Mouse (Mus musculus): Measurements from ENCODE around the gene Tpk1.

The Tpk1 gene

DNA sequence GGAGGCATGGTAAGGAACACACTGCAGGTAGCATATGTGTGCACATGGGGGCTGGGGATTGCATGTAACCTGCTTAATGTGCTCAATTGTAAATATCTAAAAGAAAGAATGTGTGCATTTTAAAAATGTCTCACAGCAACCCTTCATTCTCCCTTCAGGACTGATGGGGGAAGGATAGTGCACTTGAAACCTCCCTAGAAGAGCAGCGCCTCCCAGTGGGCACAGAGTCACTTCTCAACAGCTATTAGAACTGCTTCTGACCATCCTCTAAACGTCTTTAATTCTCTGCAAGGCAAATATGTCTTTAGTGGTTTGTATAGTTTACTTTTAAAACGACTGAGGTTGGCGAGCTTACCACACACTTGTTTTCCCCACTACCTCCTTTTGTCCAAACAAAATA, 241.1 kb downstream of the Tpk1 start:
- peak; percentile 47 to 49 for DNase-seq

DNA sequence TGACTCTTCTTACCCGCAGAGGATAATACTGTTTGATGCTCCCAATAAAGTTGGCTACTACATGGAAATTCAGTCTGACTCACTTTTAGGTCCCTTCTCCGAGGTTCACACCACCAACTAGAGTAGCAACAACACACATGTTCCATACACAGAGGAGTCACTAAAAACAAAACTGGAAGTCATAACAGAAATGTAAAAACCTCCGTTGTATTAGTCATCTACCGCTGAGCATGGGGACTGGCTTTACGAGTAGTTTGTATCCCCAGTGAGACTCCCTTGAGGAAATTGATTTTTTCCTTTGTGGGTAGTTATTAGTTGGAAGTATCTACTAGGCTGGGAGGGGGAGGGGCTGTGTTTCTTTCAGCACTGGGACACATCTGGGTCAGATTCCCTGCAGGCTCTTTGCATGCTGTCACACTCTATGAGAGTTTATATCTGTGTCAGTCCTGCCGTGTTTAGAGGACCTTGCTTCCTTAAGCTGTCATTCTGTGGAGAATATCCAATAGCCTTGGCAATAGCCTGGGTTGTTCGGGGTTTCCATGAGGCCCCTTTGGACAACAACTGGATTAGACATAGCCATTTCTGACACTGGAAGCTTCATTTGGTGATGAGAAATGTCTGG, 245.6 kb downstream of the Tpk1 start:
- no peak for DNase-seq

DNA sequence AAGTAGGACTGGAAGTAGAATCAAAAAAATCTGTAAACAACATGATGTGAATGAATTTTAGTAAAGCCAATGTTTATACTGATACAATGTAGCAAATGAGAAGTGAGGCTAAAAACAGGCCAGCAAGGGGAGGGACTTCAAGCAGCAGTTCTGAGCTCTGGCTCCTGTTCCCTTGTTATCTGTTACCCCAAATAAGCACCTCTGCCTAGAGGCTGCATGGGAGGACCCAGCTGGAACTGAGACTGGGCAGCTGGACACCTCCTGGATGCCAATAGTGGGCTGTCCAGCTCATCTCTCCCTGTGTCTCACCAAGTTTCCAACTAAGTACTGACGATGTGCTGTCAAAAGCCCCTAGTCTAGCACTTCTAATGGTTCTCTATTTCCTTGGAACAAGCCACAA, 257.1 kb downstream of the Tpk1 start:
- DNase-seq: no peak

DNA sequence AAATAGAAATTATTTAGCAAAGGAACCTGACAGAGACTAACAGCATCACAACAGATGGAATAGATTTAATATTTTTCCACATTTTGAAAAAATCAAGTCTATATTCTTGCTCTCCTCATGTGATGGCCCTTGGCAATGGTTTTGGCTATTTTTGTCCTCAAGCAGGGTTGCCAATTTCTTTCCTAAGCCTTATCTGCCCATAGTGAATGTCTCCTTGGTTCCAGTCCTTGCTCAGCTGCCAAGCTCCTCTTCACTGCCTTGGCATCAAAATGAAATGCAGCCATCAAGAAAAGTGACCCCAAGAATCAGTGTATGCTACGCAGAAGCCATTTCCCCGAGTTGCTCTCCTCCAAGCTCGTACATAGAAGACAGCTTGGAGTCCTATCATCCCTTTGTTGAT, 263.0 kb downstream of the Tpk1 start:
- peak; percentile 69 to 73 for DNase-seq

DNA sequence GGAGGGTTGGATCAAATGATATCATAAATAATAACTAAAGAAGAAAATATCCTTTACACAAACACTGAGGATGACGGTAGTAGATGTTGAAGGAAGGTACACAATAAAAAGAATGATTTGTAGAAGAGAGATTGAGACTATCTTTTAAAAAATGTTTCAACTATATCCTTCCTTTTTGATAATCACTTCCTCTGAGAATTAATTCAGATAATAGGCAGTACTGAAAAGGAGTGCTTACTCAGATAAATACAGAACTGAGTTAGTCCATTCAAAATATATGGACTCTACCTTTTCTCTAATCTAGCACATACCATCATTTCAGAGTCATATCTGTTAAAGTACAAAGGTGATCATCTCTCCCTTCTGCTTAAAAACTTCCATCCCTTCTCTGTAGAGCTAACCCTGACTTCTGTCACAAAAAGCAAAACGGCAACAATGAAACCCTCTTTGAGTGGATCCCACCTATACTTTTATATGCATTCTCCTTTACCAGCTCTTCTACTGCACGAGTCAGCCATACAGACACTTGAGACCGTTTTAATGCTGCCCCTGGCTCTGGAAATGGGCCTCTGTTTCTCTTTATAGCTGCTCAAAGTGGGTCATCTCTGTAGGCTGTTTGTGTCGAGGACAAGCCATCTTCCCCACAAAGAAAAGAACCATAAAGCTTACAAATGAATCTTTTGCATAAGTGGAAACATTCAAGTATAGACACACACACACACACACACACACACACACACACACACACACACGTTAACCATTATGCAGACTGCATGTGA, 263.7 kb downstream of the Tpk1 start:
- peak; percentile 12 to 18 for DNase-seq

DNA sequence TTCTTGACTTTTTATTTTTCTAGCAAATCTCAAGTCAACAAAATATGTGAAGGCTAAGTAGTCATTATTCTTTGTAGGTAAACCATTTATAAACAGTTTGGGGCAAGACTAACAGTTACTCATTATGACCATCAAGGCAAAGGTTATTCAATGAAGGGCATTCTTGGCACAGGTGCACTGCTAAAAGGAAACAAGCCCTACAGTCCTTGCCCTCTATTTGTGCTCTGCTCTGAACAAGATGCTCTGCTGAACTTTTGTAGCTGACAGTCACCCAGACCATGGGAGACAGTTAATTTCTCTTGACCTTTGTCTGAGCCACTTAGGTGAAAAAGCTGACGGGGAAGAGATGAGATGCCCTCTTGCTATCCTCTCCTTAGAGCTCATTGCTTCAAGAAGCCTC, 269.7 kb downstream of the Tpk1 start:
- DNase-seq: no peak

DNA sequence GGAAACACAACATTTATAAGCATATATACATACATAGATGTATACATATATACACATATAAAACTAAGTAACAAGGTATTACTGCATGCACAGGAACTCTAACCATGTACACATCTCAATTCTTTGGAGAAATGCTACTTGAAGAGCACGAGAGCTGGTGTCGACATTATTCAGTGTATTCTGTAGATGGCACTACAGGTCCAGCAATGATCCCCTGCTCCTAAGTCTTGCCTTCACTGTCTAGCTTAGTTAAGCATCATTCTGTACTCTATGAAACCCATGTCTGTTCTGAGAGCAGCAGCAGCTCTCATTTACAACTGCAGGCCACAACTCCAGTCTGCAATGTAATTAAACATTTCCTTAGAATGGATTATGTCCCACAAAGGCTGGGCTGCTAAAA, 270.5 kb downstream of the Tpk1 start:
- peak; percentile 70 for DNase-seq

DNA sequence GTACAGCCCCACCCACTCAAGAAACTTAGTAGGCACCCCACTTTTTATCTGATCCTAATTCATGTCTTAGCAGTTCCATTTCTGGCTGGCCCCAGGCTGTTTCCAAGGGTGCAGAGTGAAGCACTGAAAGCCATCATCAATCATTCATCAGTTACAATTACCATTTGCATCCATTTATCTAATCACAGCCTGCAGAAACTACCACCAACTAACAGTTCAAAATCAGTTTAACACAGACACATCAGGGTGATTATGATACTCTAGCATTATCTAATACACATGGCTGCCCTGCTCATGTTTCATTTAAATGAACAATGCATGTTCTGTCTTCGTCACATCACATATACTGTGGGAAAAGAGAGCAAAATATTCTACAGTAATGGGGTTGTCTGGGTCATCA, 274.7 kb downstream of the Tpk1 start:
- DNase-seq: no peak

DNA sequence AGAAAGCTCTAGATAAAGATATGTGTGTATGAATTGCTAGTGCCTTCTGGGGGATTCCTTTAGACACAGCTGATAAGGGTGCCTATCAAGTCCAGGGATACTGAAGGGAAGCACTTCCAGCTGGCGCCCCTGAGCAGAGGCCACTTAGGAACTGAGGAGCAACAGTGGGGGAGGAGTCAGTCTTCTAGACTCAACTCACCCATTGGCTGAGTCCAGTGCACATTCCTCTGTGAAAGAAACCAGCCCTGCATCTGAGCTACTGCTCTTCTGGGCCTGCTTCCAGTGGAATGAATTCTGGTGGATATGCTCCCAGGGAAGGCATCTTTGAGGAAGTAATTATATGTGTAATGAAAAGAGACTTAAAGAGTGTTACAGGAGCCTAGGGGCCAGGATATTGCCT, 278.8 kb downstream of the Tpk1 start:
- DNase-seq: no peak

DNA sequence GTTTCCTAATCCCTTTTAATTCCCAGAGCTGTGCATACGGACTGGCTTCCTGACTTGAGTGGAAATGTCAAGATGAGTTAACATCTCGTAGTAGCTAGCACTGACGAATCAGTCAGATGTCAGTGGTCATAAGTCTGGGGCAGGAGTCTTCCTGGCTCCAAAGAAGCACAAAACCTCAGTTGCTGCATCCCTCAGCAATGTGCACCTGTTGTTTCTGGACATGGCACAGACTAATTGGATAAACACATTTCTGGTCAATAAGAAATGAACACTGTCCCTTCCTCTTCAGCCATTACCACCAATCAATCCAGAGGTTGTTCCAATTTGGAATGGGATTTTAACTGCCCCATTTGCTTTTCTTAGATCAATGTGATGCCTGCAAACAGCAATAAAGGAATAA, 281.2 kb downstream of the Tpk1 start:
- no peak for DNase-seq

DNA sequence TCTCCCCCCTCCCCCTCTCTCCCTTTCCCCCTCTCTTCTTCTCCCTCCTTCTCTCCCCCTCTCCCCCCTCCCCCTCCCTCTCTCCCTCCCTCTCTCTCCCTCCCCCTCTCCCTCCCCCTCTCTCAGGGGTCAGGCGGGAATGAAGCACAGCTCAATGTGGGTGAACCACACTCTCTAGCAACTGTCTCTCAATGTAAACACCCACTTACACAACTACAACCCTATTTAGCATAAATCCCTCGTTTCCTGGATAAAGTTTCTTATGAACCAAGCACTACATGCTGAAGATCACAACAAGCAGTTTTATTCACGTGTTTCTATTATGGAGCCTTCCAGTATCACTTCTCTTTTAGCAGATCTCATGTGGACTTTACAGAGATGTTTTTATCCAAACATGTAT, 281.8 kb downstream of the Tpk1 start:
- DNase-seq: no peak

DNA sequence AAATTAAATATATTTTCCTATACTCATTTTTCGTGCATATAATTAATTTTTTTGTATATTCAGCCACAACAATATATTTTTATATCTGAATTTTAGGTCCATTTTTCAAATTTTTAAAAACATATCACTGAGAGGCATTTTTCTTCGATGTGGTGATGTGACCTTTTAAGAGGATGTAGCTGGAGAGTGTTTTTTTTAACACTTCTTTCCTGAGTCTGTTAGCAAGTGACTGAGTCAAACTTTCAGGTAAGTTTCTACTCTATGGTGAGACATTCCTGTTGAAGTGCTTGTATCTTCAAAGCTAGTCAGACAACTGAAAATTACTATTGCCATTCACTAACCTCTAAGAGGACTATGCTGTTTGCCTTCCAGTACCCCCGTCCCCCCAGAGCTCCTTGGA, 283.3 kb downstream of the Tpk1 start:
- DNase-seq: no peak

DNA sequence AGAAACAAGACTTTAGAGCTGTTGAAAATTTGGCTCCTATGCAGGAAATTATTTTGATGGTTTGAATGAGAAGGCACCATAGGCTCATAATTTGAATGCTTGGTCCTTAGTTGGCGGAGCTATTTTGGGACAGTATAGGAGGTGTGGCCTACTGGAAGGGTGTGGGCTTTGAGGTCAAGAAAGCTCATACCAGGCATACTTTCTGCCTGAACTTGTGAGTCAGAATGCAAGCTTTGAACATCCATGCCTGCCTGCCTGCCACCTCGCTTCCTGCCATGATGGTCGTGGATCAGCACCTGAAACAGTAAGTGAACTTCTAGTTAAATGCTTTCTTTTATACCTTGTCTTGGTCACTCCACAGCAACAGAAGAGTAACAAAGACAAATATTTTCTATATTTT, 283.8 kb downstream of the Tpk1 start:
- no peak for DNase-seq

DNA sequence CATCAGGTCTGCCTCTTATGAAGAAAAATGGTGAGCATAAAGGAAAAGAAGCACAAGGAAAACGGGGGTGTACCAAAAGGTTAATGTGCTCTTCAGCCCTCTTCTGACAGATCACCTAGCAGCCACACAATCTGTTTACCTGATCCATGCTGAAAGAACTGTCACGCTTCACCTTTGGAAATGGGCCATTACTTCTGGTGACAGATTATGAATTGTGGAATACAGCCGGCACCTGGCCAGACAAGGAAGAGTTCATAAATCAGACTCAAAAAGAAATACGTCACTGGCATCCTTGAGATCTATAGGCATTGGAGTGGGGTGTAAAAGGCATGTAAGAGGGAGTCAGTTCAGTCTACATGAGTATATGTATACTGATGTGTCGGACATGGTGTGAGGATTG, 292.9 kb downstream of the Tpk1 start:
- DNase-seq: peak; percentile 51 to 62

DNA sequence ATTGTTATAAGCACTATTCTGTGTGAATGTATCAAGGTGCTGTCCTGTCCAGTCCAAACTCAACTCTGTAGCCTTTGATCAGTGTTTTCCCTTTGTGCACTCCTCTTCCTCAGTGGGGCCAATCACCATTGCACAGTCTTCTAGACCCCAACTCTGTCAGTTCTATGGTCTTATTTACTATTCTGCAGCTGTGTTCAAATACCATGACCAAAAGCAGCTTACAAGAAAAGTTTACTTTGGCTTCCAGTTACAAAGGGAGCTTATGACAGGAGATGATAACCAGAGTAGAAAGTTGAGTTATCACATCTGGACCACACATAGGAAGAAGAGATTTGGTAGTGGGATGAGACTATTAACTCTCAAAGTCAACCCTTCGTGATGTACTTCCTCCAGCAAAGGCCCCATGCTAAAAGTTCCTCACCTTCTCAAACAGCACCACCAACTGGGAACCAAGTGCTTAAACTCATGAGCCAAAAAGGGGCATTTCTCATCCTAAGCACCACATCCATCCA, 298.6 kb downstream of the Tpk1 start:
- no peak for DNase-seq

DNA sequence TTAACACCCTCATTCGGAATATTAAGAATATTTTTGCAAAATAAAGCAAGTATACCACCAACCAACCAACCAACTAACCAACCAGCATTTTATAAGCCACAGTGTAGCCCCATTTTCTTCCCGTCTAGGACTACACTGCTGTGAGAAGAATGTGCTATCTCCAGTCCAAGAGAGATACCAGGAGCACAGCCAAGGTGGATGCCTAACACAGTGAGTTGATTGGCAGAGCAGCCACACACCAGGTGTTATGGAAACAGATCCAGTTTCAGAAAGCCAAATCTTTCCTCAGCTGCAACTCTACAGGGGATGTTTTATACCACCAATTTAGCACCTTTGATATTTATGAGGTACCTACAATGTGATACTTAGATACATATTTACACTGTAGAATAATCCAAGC, 299.1 kb downstream of the Tpk1 start:
- DNase-seq: peak; percentile 66 to 73

DNA sequence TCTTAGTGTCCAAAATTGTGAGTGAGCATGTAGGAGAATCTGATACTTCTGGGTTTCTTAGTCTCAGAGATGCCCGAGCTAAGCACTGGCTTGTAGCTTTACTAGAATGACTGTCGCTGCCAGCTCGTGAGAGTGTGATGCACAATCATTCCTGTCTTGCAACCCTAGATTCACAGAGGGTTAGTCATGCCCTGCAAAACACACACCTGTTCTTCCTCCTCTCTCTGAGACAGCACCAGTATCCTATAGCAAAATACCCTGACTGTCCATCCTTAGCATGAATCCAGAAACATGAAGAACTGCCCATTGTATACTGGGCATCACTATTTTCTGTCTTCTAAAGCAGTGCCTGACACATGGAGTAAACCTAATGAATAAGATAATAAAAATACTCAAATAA, 302.2 kb downstream of the Tpk1 start:
- no peak for DNase-seq

DNA sequence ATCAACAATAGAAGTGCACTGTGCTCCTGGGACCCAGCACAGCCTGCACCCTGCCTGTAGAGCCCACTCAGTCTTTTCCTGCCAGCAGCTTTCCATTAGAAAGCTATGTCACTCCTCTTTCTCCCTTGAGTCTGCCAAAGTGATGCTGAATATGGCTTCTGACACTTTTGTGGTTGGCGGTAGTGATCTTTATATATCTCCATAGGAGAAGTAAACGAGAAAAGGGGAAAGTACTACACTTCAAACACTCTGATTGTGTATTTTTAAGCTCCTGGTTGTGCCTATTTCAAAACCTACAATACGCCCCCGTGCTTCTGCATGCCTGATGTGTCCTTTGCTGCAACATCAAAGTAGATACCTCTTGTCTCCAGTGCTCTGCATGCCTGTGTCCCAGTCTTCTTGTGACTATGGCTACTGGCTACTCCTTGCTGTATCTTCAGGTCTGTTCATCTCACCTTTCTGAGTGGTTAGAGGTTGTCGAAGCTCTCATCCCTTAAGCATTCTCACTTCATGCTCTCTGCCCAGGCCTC, 302.7 kb downstream of the Tpk1 start:
- DNase-seq: no peak

DNA sequence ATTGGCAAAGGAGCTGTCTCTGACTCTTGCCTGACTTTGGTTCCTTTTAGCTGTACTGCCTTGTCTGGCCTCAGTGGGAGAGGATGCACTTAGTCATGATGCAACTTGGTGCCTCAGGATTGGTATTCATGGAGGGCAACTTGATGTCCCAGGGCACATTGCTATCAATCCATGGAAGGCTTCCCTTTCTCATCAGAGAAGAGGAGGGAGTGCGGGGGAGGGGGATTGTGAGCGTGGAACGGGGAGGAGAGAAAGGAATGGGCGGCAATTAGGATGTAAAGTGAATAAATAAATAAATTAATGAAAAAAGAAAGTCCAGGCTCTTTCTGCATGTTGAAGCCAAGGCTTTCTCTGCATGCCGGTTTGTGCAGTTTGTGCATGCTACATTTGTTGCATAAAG, 304.8 kb downstream of the Tpk1 start:
- no peak for DNase-seq

DNA sequence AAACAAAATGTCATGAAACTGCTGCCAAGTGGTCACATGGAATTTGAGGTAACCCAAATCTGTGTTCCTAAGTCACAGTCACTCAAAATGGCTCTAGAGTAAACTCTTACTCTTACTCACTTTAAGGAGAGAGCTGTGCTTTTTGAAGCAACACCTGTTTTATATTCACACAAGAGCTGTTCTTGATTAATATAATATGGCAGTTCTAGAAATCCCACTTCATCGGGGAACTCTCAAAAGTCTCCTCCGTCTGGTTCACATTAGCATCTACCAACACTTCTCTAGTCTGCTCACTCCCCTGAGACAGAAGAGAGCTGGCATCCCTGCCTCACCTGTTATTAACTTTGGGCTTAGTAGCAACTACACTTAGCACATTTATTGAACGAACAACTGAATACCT, 305.9 kb downstream of the Tpk1 start:
- no peak for DNase-seq

DNA sequence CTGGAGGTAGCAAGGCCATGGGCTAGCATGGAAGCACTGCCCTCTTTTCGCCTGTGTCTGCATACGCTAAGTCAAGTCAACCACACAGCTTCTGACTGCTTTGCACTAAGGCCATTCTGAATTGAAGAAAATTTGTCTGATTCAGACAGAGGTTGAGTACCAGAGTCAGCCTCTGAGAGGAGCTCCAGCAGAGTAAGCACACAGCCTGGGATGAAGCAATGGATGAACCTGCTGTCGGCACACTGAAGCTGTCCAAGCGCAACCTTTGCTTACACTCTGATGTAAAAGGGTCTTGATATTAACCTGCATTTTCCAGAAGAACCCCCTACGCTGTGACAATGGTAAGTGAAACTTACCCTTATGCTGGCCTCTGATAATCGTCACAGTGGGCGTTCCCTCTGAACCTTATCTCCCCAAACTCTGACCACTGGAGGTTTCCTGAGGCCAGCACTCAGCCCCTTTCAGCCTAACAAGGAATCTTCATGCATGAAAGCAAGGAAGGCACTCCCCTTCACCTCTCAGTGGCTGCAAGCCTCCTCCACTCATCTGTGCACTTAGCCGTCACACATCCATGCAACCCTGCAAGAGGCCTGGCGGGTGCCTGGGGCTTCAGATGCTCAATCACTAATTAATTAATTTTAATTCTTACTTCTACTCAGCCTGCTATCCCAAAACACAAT, 311.4 kb downstream of the Tpk1 start:
- DNase-seq: no peak

DNA sequence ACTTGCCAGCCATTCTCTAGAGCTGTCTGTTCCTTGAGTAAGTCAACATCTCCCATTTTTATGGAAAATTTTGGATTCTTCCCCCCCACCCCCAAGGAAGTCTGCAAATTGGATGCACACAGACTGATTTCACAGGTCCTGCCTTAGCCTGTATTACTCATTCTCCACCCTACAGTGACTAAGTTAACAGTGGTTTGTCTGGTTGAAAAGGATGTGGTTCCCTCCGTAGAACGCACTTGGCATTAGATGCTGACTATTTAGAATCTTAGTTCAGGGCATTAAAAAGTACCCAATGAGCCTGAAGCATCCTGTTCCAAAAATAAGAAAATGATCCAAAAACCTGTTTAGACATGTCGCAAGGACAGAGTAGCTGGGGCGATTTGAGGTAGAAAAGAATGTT, 312.6 kb downstream of the Tpk1 start:
- DNase-seq: no peak

DNA sequence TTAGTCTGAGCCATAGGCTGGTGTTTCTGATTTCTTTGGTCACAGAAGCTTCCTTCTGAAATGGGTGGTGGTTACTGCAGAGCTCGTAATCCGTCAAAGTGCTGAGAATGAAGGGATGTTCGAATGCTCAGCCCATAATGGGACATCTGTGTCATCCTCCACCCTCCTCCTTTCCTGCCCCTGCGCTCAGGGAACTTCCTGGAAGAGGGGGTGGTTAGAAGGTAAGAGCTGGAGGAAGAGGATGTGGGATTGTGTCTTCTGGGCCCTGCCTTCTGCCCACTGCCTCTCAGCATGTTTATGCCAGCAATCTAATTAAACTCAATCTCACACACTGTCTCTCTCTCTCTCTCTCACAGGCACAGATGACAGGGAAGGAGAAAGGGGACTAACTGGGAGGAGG, 317.0 kb downstream of the Tpk1 start:
- no peak for DNase-seq

DNA sequence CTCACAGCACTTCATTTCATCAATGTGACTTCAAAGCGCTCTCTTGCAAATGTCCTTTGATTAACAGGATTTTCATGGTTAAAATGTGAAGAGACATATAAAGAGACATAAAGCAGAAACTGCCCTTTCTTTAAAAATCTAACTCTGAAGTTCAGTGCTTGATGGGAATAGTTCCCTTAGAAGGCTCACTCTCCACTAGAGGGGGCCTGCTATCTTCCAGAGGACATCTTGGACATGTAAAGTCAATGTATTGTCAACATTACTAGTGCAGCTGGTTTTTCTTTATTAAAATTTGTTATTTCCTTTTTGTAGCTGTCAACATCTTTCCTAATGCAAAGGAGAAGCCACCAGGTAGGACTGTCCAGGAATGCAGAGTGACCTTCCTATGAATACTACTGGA, 318.4 kb downstream of the Tpk1 start:
- no peak for DNase-seq
